Mouse (Mus musculus) mouse embryonic stem cell (cell line): ENCODE results near the gene Olfml2b.

Experiments
- in situ Hi-C, 2 experiments: fragments of 300-500 bp; cut with MboI; formaldehyde crosslinking; loops; 1 replicate in 1 of 2; 3 replicates in 1 of 2; pipeline ENCODE4 v1.14.3; 2019 to 2020; ENCODE audit warnings: low sequenced_read_pairs in 2 of 2, low pct_unique_long_range_greater_than_20kb in 1 of 2, mixed read lengths in 1 of 2; ENCODE audit not compliant: unreplicated experiment in 1 of 2

The Olfml2b gene

DNA sequence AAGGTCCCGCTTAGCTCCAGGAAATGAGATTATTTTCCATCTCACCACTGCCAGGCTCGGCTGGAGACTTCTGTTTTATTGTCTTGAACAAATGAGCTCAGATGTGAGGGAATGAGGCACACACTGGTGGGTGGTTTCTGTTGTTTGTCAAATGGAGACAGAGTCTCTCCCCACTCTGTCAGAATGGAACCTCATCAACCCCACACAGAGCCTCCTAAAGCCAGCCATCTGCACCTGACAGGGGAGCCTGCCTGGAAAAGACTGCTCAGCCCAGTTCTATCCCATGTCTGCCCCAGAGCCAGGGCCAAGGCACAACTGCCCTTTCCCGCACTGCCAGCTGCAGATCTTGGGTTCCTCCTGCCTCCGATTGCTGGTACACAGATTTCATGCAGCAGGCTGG lies 34.5 kb downstream of the Olfml2b start:
- in situ Hi-C loops, result no loop called here

DNA sequence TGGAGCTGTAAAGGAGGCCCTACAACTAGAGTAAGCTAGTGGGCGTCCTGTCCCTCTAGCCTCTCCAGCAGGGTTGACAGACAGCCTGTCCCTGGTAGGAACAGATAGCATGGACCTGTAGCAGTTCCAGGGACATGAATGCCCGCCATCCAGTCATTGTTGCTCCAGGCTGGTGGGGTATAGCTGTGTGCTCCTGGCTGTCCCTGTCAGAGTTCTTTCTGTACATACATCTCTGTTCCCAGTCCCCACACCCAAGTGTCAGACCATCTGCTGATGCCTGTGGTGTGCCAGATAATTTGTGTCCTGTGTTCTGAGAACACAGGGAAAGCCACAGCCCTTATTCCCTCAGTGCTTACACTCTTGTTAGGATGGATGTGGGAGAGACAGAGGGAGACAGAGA lies 35.3 kb downstream of the Olfml2b start:
- in situ Hi-C loops, result no loop called here

DNA sequence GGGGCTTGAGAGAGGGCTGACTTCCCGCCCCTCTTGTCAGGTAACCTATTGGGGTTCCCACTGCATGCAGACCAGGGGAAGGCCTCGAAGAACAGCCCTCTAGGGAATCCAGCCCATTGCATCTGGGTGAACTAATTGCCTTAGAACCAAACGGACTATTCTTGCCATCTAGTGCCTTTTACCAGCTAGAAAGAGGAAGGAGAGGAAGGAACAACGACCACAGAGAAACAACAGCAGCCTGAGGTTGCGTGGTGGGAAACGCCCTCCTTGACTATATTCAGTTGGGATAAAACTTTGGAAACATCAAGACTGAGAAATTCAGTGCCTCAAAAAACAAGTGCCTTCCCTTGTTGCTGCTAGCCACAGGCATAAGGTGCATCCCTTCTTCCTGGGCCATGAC lies 39.5 kb downstream of the Olfml2b start:
- in situ Hi-C loops, result no loop called here

DNA sequence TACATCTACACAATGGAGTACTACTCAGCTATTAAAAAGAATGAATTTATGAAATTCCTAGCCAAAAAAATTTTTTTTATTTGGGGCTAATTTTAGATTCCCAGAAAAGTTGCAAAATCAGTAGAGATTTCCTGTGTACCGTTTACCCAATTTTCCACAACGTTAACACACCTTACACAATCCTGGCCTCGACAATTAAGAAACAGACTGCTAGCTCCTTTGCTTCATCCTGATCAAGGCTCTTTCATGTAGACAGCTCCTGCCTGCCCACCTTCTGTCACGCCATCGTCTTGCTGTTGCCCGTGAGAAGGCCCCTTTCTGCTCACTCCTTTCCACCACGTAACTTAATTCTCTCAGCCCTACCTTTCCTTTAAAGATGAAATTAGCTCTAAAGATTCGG lies 45.4 kb downstream of the Olfml2b start:
- in situ Hi-C loops, result no loop called here

DNA sequence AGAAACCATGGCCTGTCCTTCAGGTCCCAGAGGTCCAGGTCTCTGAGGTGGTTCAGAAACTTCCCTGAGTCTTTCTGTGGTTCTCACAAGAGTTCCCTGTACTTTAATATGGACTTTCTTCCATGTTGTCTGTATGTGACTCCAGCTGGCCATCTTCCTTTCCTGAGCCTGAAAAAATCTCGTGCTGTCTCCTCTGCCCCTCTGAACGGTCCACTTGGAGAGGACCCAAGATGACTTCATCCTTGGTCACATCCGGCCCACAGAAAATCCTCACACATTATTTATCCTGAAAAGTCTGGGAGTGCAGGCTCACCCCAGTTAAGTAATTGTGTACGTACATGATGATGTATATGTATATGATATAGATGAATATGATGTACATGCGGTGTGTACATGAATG lies 47.0 kb downstream of the Olfml2b start:
- in situ Hi-C loops, result no loop called here

DNA sequence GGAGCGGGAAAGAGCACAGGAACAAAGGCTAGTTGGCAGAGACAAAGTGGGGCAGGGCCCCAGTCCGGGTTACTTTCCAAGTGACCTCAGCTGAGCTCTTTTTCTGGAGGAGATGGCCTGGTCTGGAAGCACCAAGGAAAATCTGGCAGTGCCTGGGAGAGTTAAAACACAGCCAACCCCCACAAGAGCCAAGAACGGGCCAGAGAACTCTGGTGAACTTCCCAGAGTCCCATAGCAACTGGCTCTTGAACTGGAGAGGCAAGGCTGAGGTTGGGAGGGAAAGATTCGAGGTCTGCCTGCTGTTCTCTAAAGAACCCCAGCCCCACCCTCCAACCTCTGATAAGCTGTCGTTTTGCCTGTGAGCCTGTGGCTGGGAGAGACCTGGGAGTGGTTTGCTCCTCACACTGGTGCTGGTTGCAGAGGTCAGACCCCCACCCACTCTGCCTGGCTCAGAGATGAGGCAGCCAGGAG lies 50.5 kb downstream of the Olfml2b start:
- in situ Hi-C loops, result no loop called here

DNA sequence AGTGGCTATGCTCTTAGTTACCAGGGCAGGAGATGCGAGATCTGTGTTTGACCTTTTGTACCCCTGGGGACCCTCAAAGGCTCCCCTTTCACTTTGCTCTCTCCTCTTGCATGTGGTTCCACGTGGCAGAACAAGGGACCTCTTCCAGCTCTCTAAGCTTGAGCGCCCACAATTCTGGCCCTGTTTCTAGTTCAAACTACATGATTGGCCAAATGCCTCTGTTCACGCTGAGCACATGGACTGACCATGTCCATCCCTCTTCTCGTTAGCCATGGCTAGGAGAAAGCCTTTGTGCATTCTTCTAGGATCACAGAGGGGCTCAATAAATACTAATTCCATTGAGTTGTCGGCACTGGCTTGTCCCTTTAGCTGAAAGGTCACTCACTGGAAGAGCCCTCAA lies 51.0 kb downstream of the Olfml2b start:
- in situ Hi-C loops, result no loop called here

DNA sequence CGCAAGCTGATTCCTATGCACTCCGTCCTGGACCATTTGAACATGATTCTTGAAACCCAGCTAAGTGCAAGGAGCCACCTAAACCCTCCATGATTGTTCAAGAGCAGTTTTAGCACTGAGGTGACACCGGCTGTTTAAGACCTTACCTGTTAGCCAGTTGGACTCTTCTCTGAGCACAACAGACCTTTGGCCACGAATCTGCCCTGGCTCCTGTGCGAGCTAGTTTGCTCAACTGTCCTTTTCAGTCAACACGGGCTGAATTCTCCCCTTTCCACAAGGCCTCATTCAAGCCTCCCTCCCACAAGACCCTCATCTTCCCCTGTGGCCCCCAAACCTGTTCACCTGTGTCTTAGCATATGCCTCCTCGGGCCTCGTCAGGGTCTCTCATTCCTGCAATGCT lies 52.7 kb downstream of the Olfml2b start:
- in situ Hi-C loops, result no loop called here

DNA sequence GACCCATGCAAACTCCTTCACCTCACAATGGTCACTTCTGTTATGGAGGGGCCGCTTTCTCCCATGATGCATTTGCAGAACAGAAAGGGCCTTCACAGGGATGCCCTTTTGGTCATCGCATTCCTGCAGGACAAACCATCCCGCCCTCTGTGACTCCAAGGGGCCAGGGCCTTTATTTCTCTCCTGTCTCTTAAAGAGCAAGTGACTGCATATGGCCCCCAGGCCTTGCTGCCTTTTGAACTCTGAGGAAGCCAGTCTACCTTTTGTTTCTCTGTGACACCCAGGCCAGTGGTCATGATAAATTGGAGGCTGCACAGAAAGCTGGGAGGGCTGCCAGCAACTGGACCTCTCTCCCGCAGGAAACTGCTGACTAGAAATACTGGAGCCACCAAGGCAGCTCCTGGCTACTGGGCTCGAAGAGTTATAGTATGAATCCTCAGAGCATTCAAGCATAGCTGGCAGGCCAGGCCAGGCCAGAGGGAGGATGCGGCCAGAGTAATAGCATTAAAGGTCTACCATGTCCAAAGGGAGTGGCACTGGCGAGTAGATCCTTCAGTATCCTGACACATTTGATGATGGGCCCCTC lies 53.5 kb downstream of the Olfml2b start:
- in situ Hi-C loops, result no loop called here

DNA sequence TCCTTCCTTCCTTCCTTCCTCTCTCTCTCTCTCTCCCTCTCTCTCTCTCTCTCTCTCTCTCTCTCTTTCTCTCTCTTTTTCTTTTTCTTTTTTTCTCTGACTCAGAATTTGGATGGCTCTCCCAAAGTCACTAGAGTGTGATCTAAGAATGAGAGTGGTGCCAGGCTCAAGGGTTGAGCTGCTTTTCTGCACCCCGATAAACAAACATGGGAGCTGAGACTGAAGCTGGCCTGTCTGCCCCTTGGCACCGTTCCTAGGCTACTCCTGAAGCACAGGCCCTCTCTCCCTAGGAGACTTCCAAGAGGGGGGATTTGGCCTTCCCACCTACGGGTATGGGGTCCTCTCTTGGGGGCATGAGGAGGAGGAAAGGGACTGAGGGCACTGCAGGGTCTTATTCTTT lies 54.4 kb downstream of the Olfml2b start:
- in situ Hi-C loops, result no loop called here

DNA sequence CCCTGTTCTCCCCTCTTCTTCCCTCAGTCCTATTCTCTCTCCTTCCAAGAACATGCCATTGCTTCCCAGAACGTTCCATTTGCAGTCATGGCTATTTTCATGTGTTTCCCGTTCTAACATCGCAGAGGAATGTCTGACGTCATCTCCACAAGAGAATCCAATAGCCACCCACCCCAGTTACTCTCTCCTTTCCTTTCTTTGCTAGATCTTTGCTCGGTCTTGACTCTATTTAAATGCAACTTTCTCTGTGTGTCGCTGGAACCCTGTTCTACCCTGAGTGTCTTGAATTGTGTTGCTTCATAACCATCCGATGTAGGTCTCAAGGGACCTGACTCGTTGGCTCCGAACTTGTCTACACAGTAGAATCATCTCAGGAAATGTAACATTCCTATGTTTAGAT lies 55.2 kb downstream of the Olfml2b start:
- in situ Hi-C loops, result no loop called here

DNA sequence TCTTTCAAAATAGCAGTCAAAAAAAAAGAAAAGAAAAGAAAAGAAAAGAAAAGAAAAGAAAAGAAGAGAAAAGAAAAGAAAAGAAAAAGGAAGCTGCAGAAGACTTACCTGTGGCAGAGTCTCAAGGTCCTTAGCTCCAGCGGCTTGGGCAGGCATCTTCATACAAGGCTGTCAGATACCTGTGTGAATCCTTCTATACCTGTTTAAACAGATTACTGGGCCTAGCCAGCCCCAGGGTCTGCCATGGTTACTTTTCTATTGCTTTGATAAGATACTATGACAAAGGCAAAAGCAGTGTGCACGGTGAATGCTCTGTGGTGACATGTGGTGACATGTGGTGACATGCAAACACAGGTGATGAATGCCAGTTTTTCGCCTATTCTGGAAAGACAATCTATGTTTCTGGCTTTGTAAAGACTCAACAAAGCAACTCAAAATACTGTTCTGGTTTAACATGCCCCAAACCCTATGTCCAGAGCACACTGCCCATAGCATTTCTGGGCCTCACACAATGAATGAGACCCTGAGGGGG lies 56.2 kb downstream of the Olfml2b start:
- in situ Hi-C loops, result no loop called here

DNA sequence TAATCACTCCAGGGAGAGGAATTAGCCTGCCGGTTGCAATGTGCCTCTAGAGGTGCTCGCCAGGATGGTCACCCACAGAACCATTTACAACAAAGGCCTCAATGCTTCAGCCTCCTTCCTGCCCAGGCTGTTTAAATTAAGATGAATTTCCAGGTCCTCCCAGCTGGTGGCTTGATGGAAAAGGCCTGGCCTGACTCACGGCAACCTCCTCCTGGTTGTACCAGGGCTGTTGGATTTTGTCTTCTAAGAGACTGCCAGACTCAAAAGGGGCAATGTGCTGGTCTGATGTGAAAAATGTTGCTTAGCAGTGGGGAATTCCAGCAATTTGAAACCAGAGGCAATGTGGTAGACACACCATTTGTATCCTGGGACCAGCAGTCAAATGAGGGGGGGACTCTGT lies 56.8 kb downstream of the Olfml2b start:
- in situ Hi-C loops, result no loop called here

DNA sequence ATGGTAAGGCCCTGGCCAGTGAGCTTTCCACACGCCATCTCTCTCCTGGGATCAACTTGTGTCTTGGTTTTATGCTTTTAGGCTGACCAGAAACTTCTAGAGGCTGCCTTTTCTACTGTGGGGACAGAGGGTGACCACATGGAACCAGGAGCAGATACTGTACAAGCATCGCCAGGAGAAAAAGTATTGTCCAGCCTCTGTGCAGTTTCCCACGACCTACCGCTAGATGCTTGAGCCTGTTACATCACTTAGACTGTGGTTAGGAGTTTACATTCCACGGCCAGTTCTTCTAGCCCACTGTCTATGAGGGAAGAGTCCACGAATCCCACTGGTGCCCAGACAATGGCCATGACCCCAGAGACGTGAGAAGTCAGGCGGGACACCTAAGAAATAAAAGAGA lies 57.2 kb downstream of the Olfml2b start:
- in situ Hi-C loops, result no loop called here

DNA sequence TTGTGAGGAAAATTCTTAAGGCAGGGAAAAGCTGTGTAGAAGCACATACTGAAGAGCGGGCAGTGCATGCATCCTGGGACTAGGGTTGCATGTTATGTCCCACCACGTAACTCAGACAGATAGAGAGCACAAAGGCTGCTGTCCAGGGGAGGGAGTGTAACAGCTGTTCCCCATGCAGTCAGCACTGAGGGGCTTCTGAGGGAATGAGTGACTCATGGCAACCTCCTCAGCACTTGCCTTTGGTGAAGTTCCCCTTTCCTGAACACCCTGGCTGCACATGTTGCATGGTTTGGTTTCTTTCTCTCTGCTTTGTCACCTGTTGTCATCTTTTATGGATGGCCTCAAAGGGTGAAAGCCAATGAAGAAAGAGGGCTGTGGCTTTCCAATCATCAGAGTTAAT lies 57.9 kb downstream of the Olfml2b start:
- in situ Hi-C loops, result no loop called here

DNA sequence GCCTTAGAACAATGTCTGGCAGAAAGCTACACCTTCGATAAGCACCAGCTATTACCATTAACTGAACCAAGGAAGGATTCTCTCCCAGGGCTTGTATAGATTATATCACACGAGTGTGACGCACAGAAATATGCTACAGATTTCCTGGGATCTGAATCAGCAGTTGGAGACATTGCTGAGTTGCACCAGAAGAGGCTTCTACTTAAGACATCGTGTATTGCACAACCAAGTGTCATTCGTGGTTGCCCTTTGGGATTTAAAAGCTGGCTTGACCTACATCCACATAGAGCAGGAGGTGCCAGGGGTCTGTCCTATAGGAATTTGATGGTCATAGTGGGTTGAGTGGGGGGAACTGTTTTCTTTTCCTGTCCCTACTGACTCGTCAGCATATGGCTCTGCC lies 58.6 kb downstream of the Olfml2b start:
- in situ Hi-C loops, result no loop called here

DNA sequence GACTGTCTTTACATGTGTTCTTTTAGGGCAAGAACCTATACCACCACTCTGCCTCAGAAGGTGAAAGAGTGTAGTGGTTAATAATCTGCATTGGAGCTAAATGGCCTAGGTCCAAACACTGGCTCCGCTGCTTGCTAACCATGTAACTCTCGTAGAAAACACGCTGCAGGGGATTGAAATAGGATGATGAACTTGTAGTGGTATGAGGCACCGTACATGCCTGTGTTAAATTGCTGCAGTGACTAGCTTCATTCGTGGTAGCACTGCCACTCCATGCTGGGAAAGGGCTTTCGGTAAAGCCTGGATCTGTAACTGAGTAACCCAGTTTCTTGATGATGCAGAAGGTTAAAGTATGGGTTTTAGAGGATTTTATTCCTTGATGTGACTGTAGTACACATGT lies 59.8 kb downstream of the Olfml2b start:
- in situ Hi-C loops, result no loop called here

DNA sequence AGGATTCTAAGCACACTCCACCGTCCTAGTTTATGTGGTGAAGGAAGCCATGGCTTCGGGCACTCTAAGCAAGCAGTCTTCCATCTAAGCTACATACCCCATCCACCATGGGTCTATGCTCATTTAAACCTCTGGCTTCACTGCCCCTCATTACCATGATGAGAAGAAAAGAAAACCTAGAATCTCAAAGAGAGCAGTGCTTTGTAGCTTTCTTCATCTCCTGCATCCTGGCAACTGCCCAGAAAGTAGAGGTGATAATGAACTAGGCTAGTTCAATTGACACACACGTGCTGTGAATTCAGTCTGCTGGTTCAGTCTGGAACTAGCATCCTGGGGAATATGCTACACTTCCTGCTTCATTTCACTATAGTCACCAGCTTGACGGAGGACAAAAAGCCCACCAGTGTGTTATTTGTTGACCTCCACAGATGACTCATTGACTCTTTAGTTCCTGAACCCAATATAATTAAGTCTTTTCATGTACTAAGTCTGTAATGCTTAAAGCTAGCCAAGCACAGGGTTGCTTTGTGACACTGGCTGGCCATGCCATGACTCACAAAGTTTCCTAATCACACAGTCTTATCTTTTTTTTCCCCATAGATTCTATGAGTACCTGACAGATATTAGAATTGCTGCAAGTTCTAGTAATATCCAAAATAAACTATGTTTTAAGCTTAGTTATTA lies 60.7 kb downstream of the Olfml2b start:
- in situ Hi-C loops, result no loop called here

DNA sequence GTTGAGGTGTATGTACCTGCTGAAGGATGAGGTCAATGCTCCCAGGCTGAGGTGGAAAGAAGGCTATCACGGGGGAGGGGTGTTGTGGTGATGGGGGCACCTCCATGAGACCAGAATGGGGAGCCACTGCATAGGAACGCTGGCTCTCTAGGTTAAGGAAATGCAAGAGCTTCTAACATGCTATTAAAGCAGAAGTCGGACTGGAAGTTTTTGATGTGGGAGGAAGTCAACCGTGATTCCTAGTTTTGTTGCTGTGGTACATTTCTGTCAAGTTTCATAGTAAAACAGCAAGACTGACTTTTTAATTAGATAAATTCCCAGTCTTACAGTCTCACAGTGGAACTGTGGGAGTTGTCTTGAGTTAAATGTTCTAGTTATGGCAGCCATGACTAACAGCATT lies 61.7 kb downstream of the Olfml2b start:
- in situ Hi-C loops, result no loop called here

DNA sequence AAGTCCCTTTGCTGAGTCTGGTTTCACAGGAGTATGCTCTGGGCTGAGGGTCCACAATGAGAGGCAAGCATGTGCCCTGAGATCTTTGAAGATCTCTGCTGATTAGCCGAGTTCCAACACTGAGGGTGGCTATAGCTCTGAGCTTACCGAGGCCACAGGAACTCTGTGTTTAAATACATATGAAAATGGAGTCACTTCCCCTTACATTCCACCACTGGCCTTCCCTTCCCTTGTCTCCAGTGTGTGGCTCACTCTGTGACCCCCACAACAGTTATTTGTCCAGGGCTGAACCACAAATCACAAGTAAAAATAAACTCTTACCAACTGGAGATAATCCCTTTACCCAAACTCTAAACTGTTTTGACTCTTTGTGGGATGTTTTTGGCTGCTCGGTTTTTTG lies 64.7 kb downstream of the Olfml2b start:
- in situ Hi-C loops, result no loop called here
